Mouse (Mus musculus) C2C12 (cell line): Measurements from ENCODE around the gene Tcf12.

ENCODE experiments used
- CTCF ChIP-seq: IDR thresholded peaks from one replicate; pipeline ENCODE4 v1.5.1; 2011; ENCODE audit not compliant: control insufficient read depth, insufficient read depth, insufficient read length
- FOSL1 ChIP-seq: IDR thresholded peaks from one replicate; pipeline ENCODE4 v1.8.0; 2011; ENCODE audit warnings: mild to moderate bottlenecking, low read length; ENCODE audit not compliant: poor library complexity, insufficient read depth, severe bottlenecking
- MAX ChIP-seq: IDR thresholded peaks from one replicate; pipeline ENCODE4 v1.6.1; 2011; ENCODE audit warnings: mild to moderate bottlenecking, control low read depth
- MYOG ChIP-seq: IDR thresholded peaks from one replicate; pipeline ENCODE4 v1.6.1; 2011; ENCODE audit not compliant: control insufficient read depth, insufficient read length; ENCODE audit errors: extremely low read depth
- USF1 ChIP-seq: IDR thresholded peaks from one replicate; pipeline ENCODE4 v1.6.1; 2011; ENCODE audit warnings: low read depth, mild to moderate bottlenecking, control low read depth, moderate library complexity

DNA sequence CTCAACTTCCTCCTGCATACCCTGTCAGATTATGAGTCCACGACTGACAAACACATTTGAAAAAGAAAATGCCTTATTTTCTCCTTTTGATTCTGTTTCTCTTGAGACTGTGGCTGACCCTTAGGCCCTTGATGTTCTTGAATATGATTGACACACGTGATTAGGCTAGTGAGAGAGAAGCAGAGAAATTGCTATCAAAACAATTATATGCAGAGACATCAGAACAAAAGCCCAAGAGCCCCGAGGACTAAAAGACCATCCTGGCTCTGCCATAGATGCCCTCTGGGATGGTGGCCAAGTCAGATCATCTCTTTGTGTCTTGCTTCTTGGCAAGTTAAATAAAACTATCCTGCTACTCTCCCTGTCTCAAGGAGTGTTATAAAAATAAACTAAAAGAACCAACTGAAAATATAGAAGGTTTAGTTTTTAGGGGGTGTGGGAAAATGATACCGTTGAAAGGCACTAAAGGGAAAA lies 22.1 kb upstream of the Tcf12 start:
- TF ChIP-seq CTCF (no peak), MAX (no peak), FOSL1 (no peak), MYOG (no peak), USF1 (no peak)
